Mouse (Mus musculus): ENCODE results near the gene Skp2. TPM values are rescaled to one million over a fixed set of nuclear protein-coding genes. Genes with fewer than 3 reads are reported as not detected.

Gene Skp2
- polyA plus RNA-seq, 1 experiment from 2014 or later, result 50.3 TPM

DNA sequence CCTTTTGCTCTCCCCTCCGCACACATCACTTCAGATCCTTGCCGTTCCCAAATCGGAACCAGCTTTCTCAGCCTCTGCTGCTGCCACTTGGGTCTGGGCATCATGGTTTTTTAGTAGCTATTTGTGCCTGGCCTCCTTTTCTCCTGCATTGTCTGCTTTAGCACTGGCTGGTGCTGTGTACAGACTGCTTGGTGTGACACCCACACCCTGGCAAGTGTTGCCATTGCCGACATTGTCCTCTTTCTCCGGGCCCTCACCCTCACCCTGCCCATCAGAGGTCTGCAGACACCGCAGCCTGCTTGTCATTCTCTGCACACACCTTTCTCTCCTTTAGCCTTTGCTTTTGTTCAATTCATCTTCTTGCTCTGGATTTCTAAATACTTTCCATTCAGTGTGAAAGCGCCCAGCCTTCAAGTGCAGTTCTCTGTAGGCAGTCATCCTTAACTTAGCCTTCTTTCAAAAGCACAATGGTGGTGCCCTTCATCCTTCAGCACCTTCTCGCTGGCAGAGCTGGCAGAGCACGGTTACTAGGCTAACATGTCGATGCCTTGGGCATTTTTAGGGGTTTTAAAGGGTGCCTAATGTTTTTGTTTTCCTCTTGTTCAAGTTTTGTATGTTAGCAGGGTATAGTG is 54.7 kb downstream of the Skp2 start:
- Histone ChIP-seq H3K36me3 (ENCODE audit: control insufficient read depth, insufficient read depth, low read length) (peaks cover 13% of the 10 kb centered on the region), H3K9ac (ENCODE audit: low read length) (no peak overlapping the region), H3K27me3 (ENCODE audit: control insufficient read depth, insufficient read depth, low read length) (no peaks in the 10 kb centered on the region), H3K4me3 (replicated peaks; ENCODE audit: low read length) (no peak overlapping the region), H3K27ac (ENCODE audit: low read length) (no peak overlapping the region), H3K4me1 (ENCODE audit: control insufficient read depth, insufficient read depth, low read length) (no peaks in the 10 kb centered on the region), H3K4me2 (ENCODE audit: low read depth, low read length) (no peak overlapping the region), H3K9me3 (replicated peaks; ENCODE audit: control insufficient read depth, low read length) (no peaks in the 10 kb centered on the region)
- WGBS, result 94% methylated on average over 10 of the region's 10 CpGs
- no peak for ATAC-seq (ENCODE audit: insufficient read depth, low FRiP score)

- Histone ChIP-seq H3K36me3 (ENCODE audit: control insufficient read depth, insufficient read depth, low read length) (peaks cover 16% of the 10 kb centered on the region; the same call in 1 of the 2 replicates), H3K27me3 (ENCODE audit: control insufficient read depth, insufficient read depth, low read length) (no peaks in the 10 kb centered on the region), H3K4me2 (ENCODE audit: low read depth, low read length) (no peak overlapping the region), H3K4me3 (replicated peaks; ENCODE audit: low read length) (no peak overlapping the region), H3K4me1 (ENCODE audit: control insufficient read depth, insufficient read depth, low read length) (peaks cover 9% of the 10 kb centered on the region), H3K27ac (ENCODE audit: low read length) (no peak overlapping the region), H3K9me3 (replicated peaks; ENCODE audit: control insufficient read depth, low read length) (no peaks in the 10 kb centered on the region), H3K9ac (ENCODE audit: low read length) (no peak overlapping the region)
- no peak for ATAC-seq (ENCODE audit: insufficient read depth, low FRiP score)
- WGBS, result 85% methylated on average over 4 of the region's 4 CpGs
These were observed 58.4 kb downstream of the Skp2 start for GRCm38 (mm10) chr15:9096865-9097264.

DNA sequence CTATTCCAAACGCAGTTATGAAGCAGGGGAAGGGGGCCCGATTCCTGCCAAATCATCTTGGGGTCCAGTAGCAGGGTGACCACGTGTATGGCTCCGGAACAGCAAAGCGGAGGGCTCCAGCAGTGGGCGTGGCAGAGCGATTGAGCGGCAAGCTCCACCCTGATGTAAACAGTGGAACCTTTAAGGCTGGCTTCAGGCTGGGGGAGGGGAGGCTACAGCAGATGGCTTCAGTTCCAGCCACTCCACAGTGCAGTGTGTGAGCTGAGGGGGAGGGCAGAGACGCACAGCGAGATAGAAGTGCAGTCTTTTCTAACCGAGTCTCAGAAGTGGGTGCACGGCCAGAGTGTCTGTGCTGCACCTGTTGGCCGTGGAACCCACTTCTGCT is 60.9 kb downstream of the Skp2 start:
- Histone ChIP-seq H3K9ac (ENCODE audit: low read length) (no peak overlapping the region), H3K4me2 (ENCODE audit: low read depth, low read length) (peak overlapping the region; percentile 41), H3K27ac (ENCODE audit: low read length) (no peak overlapping the region), H3K4me1 (ENCODE audit: control insufficient read depth, insufficient read depth, low read length) (peaks cover 12% of the 10 kb centered on the region), H3K9me3 (replicated peaks; ENCODE audit: control insufficient read depth, low read length) (no peaks in the 10 kb centered on the region), H3K4me3 (replicated peaks; ENCODE audit: low read length) (peak overlapping the region; percentile 10), H3K27me3 (ENCODE audit: control insufficient read depth, insufficient read depth, low read length) (no peaks in the 10 kb centered on the region), H3K36me3 (ENCODE audit: control insufficient read depth, insufficient read depth, low read length) (peaks cover 9% of the 10 kb centered on the region; the same call in 1 of the 2 replicates)
- WGBS, result 9% methylated on average over 13 of the region's 13 CpGs
- ATAC-seq (ENCODE audit: insufficient read depth, low FRiP score), result peak; percentile 93

DNA sequence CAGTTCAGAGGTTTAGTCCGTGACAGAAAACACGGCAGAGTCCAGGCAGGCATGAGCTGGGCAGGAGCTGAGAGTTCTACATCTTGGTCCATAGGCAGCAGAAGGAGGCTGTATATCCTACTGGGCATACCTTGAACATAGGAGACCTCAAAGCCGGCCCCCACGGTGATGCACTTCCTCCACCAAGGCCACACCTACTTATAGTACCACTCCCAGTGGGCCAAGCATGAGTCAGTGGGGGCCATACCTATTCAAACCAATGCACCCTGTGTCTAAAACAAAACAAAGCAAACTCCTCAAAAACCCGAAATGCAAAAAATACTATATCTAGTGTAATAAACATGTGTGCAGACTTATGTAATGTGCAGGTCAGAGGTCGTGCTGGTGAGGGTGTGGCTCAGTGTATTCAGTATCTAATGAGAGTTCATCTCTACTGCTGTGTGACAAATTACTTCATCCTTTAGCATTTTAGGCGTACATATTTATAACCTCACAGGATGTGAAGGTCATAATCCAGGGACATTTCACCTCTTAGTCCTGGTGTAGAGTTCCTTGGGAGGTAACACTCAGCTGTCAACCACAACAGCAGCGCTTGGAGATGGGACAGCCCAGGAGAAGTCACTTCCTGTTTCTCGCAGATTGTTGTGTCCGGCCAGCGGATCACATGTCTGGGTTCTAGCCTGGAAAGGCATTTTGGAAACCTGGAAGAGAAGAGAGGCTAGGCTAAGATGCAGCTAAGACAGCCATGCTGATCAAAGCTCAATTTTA is 61.4 kb downstream of the Skp2 start:
- Histone ChIP-seq H3K27ac (ENCODE audit: low read length) (no peak overlapping the region), H3K27me3 (ENCODE audit: control insufficient read depth, insufficient read depth, low read length) (no peaks in the 10 kb centered on the region), H3K36me3 (ENCODE audit: control insufficient read depth, insufficient read depth, low read length) (peaks cover 9% of the 10 kb centered on the region; the same call in 1 of the 2 replicates), H3K9me3 (replicated peaks; ENCODE audit: control insufficient read depth, low read length) (no peaks in the 10 kb centered on the region), H3K9ac (ENCODE audit: low read length) (no peak overlapping the region), H3K4me3 (replicated peaks; ENCODE audit: low read length) (peak overlapping the region; percentile 10; the same call in 1 of the 2 replicates), H3K4me1 (ENCODE audit: control insufficient read depth, insufficient read depth, low read length) (peaks cover 12% of the 10 kb centered on the region), H3K4me2 (ENCODE audit: low read depth, low read length) (peak overlapping the region; percentile 41)
- 62% methylated on average over 11 of the region's 11 CpGs for WGBS
- 0 out of 2 replicates have a peak, but pooled peaks have one; percentile 38 for ATAC-seq (ENCODE audit: insufficient read depth, low FRiP score)

GRCm38 (mm10) chr15:9090662-9091061 is 64.6 kb downstream of the Skp2 start:
- Histone ChIP-seq H3K27ac (ENCODE audit: low read length) (no peak overlapping the region), H3K4me1 (ENCODE audit: control insufficient read depth, insufficient read depth, low read length) (peaks cover 12% of the 10 kb centered on the region), H3K9me3 (replicated peaks; ENCODE audit: control insufficient read depth, low read length) (no peaks in the 10 kb centered on the region), H3K4me3 (replicated peaks; ENCODE audit: low read length) (no peak overlapping the region), H3K9ac (ENCODE audit: low read length) (no peak overlapping the region), H3K27me3 (ENCODE audit: control insufficient read depth, insufficient read depth, low read length) (no peaks in the 10 kb centered on the region), H3K36me3 (ENCODE audit: control insufficient read depth, insufficient read depth, low read length) (peaks cover 9% of the 10 kb centered on the region; the same call in 1 of the 2 replicates), H3K4me2 (ENCODE audit: low read depth, low read length) (no peak overlapping the region)
- WGBS, result 90% methylated on average over 5 of the region's 5 CpGs
- no peak for ATAC-seq (ENCODE audit: insufficient read depth, low FRiP score)

DNA sequence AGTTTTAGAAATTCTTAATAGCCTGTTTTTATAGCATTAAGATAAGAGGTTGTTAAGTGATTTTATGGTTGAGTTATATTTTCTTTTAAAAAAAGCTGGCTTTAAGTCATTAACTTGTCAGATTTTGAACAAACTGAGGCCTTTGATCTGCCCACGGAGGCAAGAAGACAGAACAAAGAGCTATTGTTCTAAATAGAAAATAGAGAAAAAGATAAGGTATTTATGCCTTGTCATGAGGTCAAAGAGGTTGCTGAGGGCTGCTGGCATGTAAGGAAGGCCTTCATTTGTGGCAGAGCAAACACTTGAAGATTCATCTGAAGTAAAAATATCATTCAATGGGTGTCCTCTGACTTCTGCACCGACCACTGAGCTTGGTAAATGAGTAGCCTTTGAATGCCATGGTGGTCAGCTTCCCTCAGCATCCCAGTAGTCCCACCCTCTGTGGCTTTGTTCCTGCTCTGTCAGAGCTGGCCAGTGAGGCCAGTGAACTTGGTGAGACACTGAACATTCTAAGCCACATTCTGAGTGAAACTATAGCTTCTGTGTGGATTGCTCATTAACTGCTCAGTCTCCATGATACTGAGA is 66.0 kb downstream of the Skp2 start:
- H3K4me2 ChIP-seq (ENCODE audit: low read depth, low read length), result no peak overlapping the region
- no peak overlapping the region for H3K9ac ChIP-seq (ENCODE audit: low read length)
- peaks cover 9% of the 10 kb centered on the region; the same call in 1 of the 2 replicates for H3K36me3 ChIP-seq (ENCODE audit: control insufficient read depth, insufficient read depth, low read length)
- 38% methylated on average over 2 of the region's 2 CpGs for WGBS
- peaks cover 6% of the 10 kb centered on the region; the same call in 1 of the 2 replicates for H3K4me1 ChIP-seq (ENCODE audit: control insufficient read depth, insufficient read depth, low read length)
- no peaks in the 10 kb centered on the region for H3K9me3 ChIP-seq (replicated peaks; ENCODE audit: control insufficient read depth, low read length)
- peak overlapping the region; percentile 27; the same call in 1 of the 2 replicates for H3K27ac ChIP-seq (ENCODE audit: low read length)
- no peaks in the 10 kb centered on the region for H3K27me3 ChIP-seq (ENCODE audit: control insufficient read depth, insufficient read depth, low read length)
- no peak for ATAC-seq (ENCODE audit: insufficient read depth, low FRiP score)
- H3K4me3 ChIP-seq (replicated peaks; ENCODE audit: low read length), result no peak overlapping the region

DNA sequence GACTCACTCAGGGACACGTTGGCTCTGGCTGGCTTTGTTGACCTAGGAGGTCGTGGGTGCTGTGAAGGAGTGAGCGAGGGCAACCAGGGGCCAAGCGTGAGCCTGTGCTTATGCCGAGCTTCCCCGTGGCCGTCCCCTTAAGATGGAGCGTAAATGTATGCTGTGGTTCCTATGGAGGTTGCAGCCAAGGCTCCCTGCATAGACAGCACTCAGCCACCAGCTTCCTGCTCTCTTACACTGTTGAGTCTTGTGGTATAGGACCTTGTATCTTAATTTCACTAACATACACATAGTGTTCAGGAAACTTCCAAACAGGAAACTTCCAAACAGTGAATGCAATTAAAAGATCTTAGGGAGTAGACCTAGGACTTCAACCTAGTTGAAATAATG is 66.5 kb downstream of the Skp2 start:
- H3K9me3 ChIP-seq (replicated peaks; ENCODE audit: control insufficient read depth, low read length), result no peaks in the 10 kb centered on the region
- H3K36me3 ChIP-seq (ENCODE audit: control insufficient read depth, insufficient read depth, low read length), result peaks cover 9% of the 10 kb centered on the region; the same call in 1 of the 2 replicates
- WGBS, result 68% methylated on average over 8 of the region's 8 CpGs
- no peak overlapping the region for H3K9ac ChIP-seq (ENCODE audit: low read length)
- ATAC-seq (ENCODE audit: insufficient read depth, low FRiP score), result no peak
- H3K4me3 ChIP-seq (replicated peaks; ENCODE audit: low read length), result no peak overlapping the region
- H3K27me3 ChIP-seq (ENCODE audit: control insufficient read depth, insufficient read depth, low read length), result no peaks in the 10 kb centered on the region
- peak overlapping the region; percentile 38; the same call in 1 of the 2 replicates for H3K27ac ChIP-seq (ENCODE audit: low read length)
- peaks cover 3% of the 10 kb centered on the region; the same call in 1 of the 2 replicates for H3K4me1 ChIP-seq (ENCODE audit: control insufficient read depth, insufficient read depth, low read length)
- no peak overlapping the region for H3K4me2 ChIP-seq (ENCODE audit: low read depth, low read length)

DNA sequence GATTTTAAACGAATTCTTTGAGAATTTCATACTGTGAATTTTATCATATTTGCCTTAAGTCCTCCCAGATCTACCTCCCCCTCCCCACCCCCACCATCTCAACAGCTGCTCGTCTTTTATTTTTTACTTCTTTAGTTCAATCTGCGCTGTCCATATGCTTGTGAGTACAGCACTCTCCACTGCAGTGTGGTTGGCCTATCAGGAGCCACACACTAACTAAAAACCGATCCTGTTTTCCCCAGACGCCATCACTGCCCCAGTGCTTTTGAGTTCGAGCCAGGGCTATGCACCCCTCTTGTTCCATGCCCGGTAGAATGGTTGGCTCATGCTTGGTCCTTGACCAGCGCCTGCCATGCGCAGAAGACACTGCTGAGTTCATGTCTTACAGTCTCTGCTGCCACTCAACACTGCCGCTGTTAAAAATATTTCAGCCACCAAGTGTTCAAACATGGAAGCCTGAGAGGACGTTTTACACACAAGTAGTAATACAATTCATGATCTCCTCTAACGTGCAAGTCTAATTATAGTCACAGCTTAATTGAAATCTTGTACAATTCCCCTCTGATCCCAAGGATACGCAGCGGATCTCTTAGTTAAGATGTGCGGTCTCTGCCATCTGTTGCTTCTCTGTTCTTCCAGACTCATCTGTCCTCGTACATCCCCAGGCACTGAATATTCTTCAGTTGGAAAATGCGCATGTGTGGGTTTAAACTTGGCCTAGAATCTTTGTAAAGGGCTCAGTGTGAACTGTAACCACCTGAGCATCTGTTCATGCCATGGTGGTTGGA is 67.1 kb downstream of the Skp2 start:
- no peak for ATAC-seq (ENCODE audit: insufficient read depth, low FRiP score)

More for the DNA sequence above, 67.1 kb downstream of the Skp2 start:
- WGBS, result 83% methylated on average over 17 of the region's 17 CpGs
- peaks cover 5% of the 10 kb centered on the region; the same call in 1 of the 2 replicates for H3K36me3 ChIP-seq (ENCODE audit: control insufficient read depth, insufficient read depth, low read length)
- no peaks in the 10 kb centered on the region for H3K27me3 ChIP-seq (ENCODE audit: control insufficient read depth, insufficient read depth, low read length)
- H3K9ac ChIP-seq (ENCODE audit: low read length), result no peak overlapping the region
- no peaks in the 10 kb centered on the region for H3K9me3 ChIP-seq (replicated peaks; ENCODE audit: control insufficient read depth, low read length)
- peaks cover 3% of the 10 kb centered on the region; the same call in 1 of the 2 replicates for H3K4me1 ChIP-seq (ENCODE audit: control insufficient read depth, insufficient read depth, low read length)
- H3K4me2 ChIP-seq (ENCODE audit: low read depth, low read length), result no peak overlapping the region
- no peak overlapping the region for H3K4me3 ChIP-seq (replicated peaks; ENCODE audit: low read length)
- peak overlapping the region; percentile 38; the same call in 1 of the 2 replicates for H3K27ac ChIP-seq (ENCODE audit: low read length)

Data from stomach, embryonic 16.5 days (tissue).